Mouse (Mus musculus) monocyte, adult 5-6 weeks (primary cell): ENCODE results near the gene 4933402N22Rik. TPM values are rescaled to one million over a fixed set of nuclear protein-coding genes. Genes with fewer than 3 reads are reported as not detected.
"Not testable (repeated sequence)": the region's sequence is repeated elsewhere in the genome, so short reads cannot be mapped to it uniquely, and the experiment has no call there.

Experiments used
- ATAC-seq: fragments of 153-309, 156-312 bp; replicated peaks from 2 replicates; pipeline ENCODE4 v1.8.0; 2017; ENCODE audit warnings: mild to moderate bottlenecking; ENCODE audit not compliant: low TSS enrichment, insufficient number of reproducible peaks, severe bottlenecking, poor library complexity, low FRiP score
- total RNA-seq: library from RNA; stranded (forward); fragments of 200-1000, 200-491, 200-594 nt; gene quantifications from 3 replicates; pipeline ENCODE4 v1.2.3, GENCODE M21; 2017

The 4933402N22Rik gene
- not detected in 3 replicates for total RNA-seq

DNA sequence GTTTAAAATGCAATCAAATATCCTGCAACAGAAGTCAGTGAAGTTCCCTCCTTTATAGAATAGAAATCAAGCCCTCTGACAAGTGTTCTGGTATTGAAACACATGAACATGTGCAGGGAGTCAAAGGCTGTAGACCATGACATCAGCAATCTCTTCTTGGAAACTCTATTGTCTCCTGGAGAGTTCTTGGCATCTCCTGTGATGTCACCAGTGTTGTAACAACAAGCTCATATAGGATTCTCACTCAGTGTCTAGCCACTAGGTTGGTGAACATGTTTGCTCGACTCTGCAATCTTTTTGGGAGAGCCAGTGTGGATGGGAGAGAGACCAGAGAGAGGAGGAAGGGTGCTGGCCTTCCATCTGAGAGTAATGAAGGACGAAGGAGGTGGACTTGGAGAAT is at the start of gene 4933402N22Rik:
TSS of gene 4933402N22Rik (plus strand) at position 301 of the 400 bp plus-strand sequence.
- not testable (repeated sequence) for ATAC-seq

DNA sequence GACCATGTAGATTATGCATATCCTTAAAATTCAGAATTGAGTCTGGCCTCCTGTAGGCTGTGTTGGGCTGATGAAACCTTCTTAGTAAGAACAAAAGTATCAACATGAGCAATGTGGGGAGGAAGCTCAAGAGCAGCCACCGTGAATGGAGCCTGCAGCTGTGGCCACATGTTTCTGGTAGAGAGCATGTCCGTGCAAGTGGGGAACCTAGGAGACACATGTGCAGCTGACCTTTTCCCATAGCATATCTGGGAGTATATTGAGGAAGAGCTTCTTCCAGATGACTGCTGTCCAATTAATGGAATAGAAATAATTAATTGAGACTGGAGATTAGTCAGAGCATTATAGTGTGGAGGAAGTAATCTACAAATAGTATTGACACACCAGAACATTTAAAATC is 5.9 kb downstream of the 4933402N22Rik start:
- ATAC-seq, result not testable (repeated sequence)

Other genes with a start within 250 kb of the 4933402N22Rik start
- not detected in 3 replicates for gene Gm8922, start 236.1 kb upstream of the 4933402N22Rik start, total RNA-seq
- gene Gm8926, start 147.5 kb upstream of the 4933402N22Rik start, total RNA-seq, result 1.6 to 2.6 TPM in 2 of 3 replicates, not detected in the other
- 0.49 TPM in 1 of 3 replicates, not detected in the others for gene Gm6465, start 72.5 kb upstream of the 4933402N22Rik start, total RNA-seq